Mouse (Mus musculus): ENCODE measurements around the gene Mageb3.

DNA sequence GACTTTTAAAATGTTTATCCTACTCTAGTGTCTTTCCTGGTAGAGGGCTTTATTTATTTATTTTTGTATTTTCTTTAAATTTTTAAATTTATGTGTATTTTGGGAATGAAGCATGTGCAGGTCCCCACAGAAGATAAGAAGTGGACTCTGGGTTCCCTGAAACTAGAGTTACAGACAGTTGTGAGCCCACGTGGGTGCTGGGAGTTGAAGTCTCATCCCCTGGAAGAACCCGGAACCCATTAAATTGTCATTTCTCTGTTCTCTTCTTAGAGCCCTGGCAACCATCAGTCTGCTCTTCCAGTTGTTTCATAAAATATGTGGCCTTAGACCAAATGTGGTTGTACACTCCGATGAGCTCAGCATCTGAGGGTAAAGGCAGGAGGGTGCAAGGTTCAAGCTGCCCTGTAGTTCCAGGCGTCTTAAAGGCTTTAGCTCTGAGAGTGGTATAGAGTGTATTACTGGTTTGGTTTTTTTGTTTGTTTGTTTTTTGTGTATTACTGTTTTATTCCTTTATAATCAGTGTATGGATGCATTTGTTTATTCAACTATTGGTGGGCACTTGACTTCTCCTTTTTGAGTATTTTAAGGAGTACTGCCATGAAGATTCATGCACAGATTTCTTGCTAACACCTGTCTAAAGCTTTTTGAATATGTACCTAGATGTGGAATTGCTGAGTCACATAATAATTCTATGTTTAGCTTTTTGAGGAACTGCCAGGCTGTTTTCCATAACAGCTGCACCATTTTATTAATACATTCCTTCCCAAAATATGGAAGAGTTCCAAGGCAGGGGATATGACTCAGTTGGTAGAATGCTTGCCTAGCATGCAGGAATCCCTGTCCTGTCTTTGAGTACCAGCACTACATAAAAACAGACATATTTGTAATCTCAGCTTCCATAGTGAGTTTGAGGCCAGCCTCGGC lies 39.6 kb downstream of the Mageb3 start:
- no peak for TF ChIP-seq CTCF (IDR thresholded peaks at IDR 0.05; ENCODE audit: low read depth, low read length)
- TF ChIP-seq POLR2A (IDR thresholded peaks at IDR 0.05; ENCODE audit: borderline replicate concordance, low read depth, low read length): no peak
